Mouse (Mus musculus) lung, postnatal 0 days (tissue): Measurements from ENCODE around the gene Hpse2.

Experiments
- CTCF ChIP-seq: IDR thresholded peaks from 2 replicates; pipeline ENCODE4 v1.5.1; 2016; ENCODE audit warnings: antibody characterized with exemption, mild to moderate bottlenecking
- EP300 ChIP-seq: IDR thresholded peaks from 2 replicates; pipeline ENCODE4 v1.6.1; 2016; ENCODE audit warnings: antibody characterized with exemption, mild to moderate bottlenecking, control low read depth

DNA sequence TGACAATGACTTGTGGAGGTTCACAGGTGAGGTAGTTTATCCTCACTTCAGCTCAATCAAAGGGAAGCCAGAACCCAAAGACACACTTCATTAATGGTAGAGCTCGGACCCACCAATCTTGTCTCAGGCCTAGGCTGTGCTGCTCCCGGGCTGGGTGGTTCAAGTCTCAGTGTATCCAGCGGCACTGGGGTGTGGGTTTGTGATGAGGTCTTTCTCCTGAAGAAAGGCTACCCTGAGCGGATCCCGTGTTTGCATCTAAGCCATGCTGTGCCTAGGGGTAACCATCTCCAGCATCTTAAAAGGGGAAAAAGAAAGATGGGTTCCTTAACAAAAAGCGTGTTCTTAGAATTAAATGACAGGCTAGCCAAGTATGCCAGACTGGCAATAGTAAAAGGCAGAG is 484.3 kb downstream of the Hpse2 start:
- TF ChIP-seq EP300 (no peak), CTCF (no peak)
